Mouse (Mus musculus) cortical plate, adult 2 months (tissue): Measurements from ENCODE around the gene Upk3b.

Experiments
- CTCF ChIP-seq: fragments of 200-500 bp; IDR thresholded peaks from 2 replicates; pipeline ENCODE4 v1.5.1; 2011; ENCODE audit warnings: mild to moderate bottlenecking, control low read depth, low read length; ENCODE audit not compliant: insufficient read depth; ENCODE audit errors: extremely low read depth
- POLR2A ChIP-seq: fragments of 200-500 bp; IDR thresholded peaks from 2 replicates; pipeline ENCODE4 v1.6.1; 2011; ENCODE audit warnings: mild to moderate bottlenecking, low read length, control low read depth; ENCODE audit not compliant: insufficient read depth; ENCODE audit errors: extremely low read depth

DNA sequence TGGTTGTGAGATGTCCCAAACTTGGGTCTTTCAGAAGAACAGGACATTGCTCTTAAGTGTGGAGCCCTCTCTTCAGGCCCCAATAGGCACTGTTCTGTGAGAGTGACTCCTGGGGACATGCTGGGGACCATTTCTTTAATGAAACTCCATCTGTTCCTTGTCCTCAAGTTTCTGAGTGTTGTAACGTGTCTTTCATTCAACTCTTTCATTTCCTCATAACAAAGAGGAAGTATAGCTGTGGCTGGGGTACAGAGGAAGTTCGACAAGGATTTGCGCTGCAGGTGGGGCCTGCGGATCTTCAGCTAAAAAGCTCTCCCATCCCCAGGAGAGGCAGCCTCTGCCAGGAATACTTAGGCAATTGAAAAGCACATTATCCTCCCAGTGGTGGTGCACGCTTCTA, 47.7 kb upstream of the Upk3b start:
- no peak for TF ChIP-seq CTCF
- TF ChIP-seq POLR2A = no peak
